Mouse (Mus musculus): Measurements from ENCODE around the gene Dusp5.
"Not testable (repeated sequence)": the region's sequence is repeated elsewhere in the genome, so short reads cannot be mapped to it uniquely, and the experiment has no call there.

Dusp5 gene

DNA sequence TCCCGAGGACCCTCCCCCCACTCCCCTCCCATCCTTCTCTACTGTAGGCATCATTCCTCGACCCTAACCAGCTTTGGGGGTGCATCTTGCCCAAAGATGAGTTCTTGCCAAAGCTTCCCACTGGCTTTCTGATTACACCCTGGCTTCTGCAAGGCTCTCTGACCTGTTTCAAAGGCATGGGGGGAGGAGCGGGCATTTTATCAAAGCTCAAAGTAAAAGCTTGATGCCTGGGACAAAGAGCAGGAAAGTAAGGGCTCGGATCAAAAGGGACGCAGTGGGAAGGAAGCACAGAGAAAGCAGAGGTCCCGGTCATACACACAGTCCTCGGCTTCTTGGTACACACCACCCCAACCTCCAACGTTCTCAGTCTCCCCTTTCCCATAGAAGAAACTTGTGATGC lies 45.2 kb downstream of the Dusp5 start:
- in situ Hi-C loops (cut with MboI, MseI) = loop anchor here (5.0 to 10.0 kb wide), 2 partner anchors 37 to 169 kb away; no protein-coding TSS in a partner anchor

DNA sequence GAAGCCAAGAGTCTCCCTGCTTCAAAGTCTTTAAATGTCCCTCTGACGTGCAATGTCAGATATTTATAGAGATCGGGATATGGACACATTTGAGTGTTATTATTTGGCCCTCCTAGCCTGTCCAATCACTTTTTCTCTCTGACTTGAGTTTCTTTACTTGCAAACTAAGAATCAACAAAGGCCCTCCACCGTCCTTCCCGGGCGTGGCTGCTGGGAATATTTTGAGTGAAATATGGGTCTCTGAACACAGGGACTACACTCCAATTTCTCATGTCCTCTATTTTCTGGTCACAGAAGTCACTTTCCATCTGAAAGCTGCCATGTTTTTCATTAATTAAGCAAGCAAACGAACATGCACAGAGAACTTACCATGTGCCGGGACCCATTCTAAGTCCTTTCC lies 45.6 kb downstream of the Dusp5 start:
- in situ Hi-C loops (cut with MboI, MseI) = loop anchor here (5.0 to 10.0 kb wide), 2 partner anchors 37 to 170 kb away; no protein-coding TSS in a partner anchor

DNA sequence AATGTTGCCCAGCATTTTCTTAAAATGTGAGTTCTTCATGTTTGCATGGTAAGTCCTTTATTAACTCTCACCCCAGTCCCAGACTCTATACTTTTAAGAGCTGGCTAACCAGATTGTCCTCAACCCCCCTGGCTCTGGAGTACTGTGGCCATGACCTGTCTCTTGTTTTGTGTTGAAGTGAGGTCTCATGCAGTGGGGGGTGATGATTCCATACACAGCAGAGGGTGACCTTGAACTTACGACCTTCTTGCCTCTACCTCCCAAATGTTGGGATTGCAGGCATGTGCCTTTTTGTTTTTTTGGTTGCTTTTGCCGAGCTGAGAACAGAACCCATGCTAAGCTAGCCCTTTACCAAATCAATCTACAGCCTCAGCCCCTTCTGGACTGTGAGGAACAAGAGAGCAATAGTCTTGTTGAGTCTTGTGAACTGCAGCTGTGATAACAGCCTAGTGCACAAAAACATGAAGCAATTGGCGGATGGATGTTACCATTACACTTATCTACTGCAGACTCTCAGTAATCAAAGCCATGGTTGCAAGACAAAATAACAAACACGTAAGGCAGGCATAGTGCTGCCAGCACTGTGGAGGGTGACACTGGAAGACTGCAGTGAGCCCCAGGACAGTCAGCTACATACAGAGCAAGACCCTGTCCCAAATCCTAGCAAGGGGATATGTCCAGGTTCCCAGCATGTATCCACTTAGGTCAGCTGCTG lies 46.5 kb downstream of the Dusp5 start:
- in situ Hi-C loops (cut with MboI, MseI) = loop anchor here in 1 of 2 experiments (10.0 kb wide), 1 partner anchor 171 kb away; no protein-coding TSS in a partner anchor

DNA sequence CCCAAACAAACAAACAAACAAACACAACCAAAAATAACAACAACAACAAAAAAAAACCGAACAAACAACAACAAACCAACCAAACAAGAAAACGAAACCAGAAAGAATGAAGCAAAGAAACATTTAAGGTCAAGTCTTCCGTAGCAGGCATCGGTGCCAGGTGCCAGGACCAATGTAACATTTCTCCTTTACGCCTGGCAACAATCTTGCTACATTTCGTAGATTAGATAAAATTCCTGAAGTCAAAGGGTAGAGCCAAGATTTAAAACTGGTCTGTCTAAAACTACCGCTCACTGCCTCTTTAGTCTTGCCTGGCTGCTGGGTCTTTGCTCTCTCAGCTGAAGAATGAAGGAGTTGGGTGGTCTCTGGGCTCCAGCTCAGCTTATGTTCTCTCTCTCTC lies 47.2 kb downstream of the Dusp5 start:
- in situ Hi-C loops (cut with MboI, MseI) = loop anchor here in 1 of 2 experiments (10.0 kb wide), 1 partner anchor 171 kb away; no protein-coding TSS in a partner anchor

DNA sequence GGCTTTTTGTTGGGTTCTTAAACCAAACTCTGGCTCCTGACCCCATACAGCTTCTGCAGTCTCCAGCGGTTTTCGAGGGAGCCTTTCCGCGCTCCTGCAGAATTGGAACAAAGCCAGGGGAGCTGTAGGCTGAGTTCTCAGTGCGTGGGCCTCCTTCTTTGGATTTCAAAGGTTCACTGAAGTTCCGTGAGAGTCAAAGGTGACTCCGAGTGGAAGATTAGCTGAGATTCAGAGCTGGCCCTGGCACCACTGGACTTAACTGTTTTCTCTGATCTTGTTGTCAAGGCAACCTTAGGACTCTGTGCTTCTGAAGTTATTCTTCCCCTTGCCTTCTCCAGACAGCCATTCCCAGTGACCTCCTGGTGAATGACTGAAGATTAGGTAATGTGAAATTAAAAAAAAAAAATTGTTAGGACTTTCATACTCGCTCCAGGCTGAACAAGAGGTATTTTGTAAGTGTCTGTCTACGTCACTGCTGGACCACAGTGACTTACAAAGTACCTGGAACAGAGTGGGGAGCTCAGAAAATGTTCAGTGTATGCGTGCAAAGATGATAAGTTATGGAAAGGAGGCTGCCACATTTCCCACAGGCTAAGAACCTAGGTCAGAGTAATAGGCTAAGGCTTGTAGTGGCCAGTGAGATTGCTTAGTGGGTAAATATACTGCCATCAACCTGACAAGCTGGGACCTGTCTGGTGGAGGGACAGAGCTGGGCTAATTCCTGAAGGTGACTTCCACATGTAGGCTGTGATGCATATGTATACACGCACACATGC lies 48.3 kb downstream of the Dusp5 start:
- in situ Hi-C loops (cut with MboI, MseI) = loop anchor here in 1 of 2 experiments (10.0 kb wide), 1 partner anchor 172 kb away; no protein-coding TSS in a partner anchor

DNA sequence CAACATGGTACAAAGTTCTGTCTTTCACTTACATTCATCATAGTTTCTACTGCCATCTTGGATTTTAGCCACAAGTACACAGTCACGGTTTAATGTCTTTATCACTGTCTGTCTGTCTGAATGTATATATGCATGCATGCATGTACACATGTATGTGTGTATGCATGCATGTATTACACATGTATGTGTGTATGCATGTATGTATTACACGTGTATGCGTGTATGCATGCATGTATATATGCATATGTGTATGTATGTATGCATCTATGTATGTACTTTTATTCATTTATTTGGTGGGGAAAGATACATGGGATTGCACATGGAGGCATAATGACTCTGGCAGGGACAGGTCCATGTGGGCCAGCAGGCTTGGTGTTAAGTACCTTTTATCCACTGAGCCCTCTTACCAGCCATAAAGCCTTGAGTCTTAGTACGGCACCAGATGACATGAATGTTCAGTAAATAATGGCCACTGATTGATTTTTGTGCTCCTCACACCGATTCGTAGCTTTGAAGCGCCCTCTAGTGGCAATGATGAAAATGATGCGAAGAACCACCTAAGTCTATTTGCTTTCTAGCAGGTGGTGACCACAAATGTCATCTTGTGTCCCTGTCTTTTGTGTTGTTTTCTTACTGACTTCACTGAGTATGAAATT lies 49.8 kb downstream of the Dusp5 start:
- in situ Hi-C loops (cut with MboI, MseI) = loop anchor here in 1 of 2 experiments (10.0 kb wide), 1 partner anchor 174 kb away; no protein-coding TSS in a partner anchor

DNA sequence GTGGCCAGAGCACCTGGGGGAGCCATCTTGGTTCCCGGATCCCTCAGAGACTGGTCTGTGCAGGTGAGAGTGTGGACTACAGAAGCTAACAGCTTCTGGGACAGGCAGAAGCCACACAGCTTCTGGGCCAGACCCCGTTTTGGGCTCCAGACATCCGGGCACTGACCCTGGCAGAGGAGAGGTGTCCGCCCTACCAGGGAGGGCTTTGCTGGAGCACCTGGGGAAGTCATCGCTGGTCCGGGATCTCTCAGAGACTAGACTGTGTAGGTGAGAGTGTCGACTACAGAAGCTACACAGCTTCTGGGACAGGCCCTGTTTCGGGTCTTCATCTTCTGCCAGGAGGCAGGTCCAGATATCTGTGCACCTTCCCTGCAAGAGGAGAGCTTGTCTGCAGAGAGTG lies 51.4 kb downstream of the Dusp5 start:
- in situ Hi-C loops (cut with MboI, MseI) = not testable (repeated sequence)

DNA sequence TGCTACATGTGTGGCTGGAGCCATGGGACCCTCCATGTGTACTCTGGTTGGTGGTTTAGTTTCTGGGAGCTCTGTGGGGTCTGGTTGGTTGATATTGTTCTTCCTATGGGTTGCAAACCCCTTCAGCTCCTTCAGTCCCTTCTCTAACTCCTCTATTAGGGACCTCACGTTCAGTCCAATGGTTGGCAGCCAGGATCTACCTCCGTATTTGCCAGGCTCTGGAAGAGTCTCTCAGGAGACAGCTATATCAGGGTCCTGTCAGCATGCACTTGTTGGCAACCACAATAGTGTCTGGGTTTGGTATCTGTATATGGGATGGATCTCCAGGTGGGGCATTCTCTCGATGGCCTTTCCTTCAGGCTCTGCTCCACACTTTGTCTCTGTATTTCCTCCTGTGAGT lies 58.8 kb downstream of the Dusp5 start:
- in situ Hi-C loops (cut with MboI, MseI) = loop anchor here in 1 of 2 experiments (5.0 kb wide), 1 partner anchor 190 kb away; no protein-coding TSS in a partner anchor

DNA sequence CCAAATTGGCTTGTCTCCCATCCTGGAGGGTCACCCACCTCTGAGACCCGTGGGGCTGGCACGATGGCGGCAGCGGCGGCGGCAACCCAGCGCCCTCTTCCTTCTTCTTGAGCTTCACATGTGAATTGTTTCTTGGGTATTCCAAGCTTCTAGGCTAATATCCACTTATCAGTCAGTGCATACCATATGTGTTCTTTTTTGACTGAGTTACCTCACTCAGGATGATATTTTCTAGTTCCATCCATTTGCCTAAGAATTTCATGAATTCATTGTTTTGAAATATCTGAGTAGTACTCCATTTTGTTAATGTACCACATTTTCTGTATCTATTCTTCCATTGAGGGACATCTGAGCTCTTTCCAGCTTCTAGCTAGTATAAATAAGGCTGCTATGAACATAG lies 60.1 kb downstream of the Dusp5 start, which contains the start of gene Nutf2-ps1:
Gene Nutf2-ps1, minus strand, starts transcription at position 101 of the 400 bp plus-strand sequence.
- in situ Hi-C loops (cut with MboI, MseI) = loop anchor here in 1 of 2 experiments (5.0 kb wide), 1 partner anchor 192 kb away; no protein-coding TSS in a partner anchor
